Mouse (Mus musculus) common myeloid progenitor, adult 5-6 weeks (primary cell): ENCODE measurements around the gene Slc37a3. TPM values are rescaled to one million over a fixed set of nuclear protein-coding genes. Genes with fewer than 3 reads are reported as not detected.

Experiments
- total RNA-seq: library from RNA; stranded (forward); fragments of 200-1000, 187-1606 nt; gene quantifications from 2 replicates; pipeline ENCODE4 v1.2.3, GENCODE M21; 2017

Slc37a3 gene
- total RNA-seq, 1 experiment from 2014 or later, result 5.1 TPM

Other genes starting within 250 kb of the Slc37a3 start
- 13.6 and 19.3 TPM in 2 replicates for gene Kdm7a, start 170.9 kb downstream of the Slc37a3 start, total RNA-seq
- gene Rab19, start 3.5 kb upstream of the Slc37a3 start, total RNA-seq, result 2.2 and 2.5 TPM in 2 replicates
- 44.3 and 54.4 TPM in 2 replicates for gene Mkrn1, start 42.8 kb upstream of the Slc37a3 start, total RNA-seq
- not detected in 2 replicates for gene Dennd2a, start 180.2 kb upstream of the Slc37a3 start, total RNA-seq
- 7.7 and 9.6 TPM in 2 replicates for gene Adck2, start 196.2 kb upstream of the Slc37a3 start, total RNA-seq
- 2.3 TPM in 1 of 2 replicates, not detected in the other for gene Gm42420, start 208.1 kb upstream of the Slc37a3 start, total RNA-seq
- 45.4 and 74.5 TPM in 2 replicates for gene Ndufb2, start 214.9 kb upstream of the Slc37a3 start, total RNA-seq